Mouse (Mus musculus) stomach, embryonic 16.5 days (tissue): ENCODE measurements around the gene Terf2. TPM values are rescaled to one million over a fixed set of nuclear protein-coding genes. Genes with fewer than 3 reads are reported as not detected.

Experiments used
- ATAC-seq: fragments of 200-750 bp; cut with Nextera tagmentation; 2 replicates; pipeline ENCODE4 v1.8.0; 2017; ENCODE audit warnings: moderate number of reproducible peaks, moderate TSS enrichment; ENCODE audit not compliant: insufficient read depth, low FRiP score
- H3K27ac ChIP-seq: fragments of 300-500 bp; sonication (generic); 2 replicates; pipeline ENCODE4 v1.5.1; 2014; ENCODE audit warnings: low read length
- H3K27me3 ChIP-seq: fragments of 300-500 bp; sonication (generic); 2 replicates; pipeline ENCODE4 v1.6.1; 2014; ENCODE audit warnings: low read length, control low read depth, mixed read lengths; ENCODE audit not compliant: control insufficient read depth, insufficient read depth
- H3K36me3 ChIP-seq: fragments of 300-500 bp; sonication (generic); 2 replicates; pipeline ENCODE4 v1.6.1; 2014; ENCODE audit warnings: low read length; ENCODE audit not compliant: control insufficient read depth, insufficient read depth
- H3K4me1 ChIP-seq: fragments of 300-500 bp; sonication (generic); 2 replicates; pipeline ENCODE4 v1.6.1; 2014; ENCODE audit warnings: low read length, control low read depth, mixed read lengths; ENCODE audit not compliant: control insufficient read depth, insufficient read depth
- H3K4me2 ChIP-seq: fragments of 300-500 bp; sonication (generic); 2 replicates; pipeline ENCODE4 v1.6.1; 2014; ENCODE audit warnings: low read depth, low read length, mixed read lengths
- H3K4me3 ChIP-seq: fragments of 300-500 bp; sonication (generic); replicated peaks from 2 replicates; pipeline ENCODE4 v1.5.1; 2014; ENCODE audit warnings: mild to moderate bottlenecking, low read length
- H3K9ac ChIP-seq: fragments of 300-500 bp; sonication (generic); 2 replicates; pipeline ENCODE4 v1.6.1; 2014; ENCODE audit warnings: low read length
- H3K9me3 ChIP-seq: fragments of 300-500 bp; sonication (generic); replicated peaks from 2 replicates; pipeline ENCODE4 v1.6.1; 2016; ENCODE audit warnings: low read length, control low read depth; ENCODE audit not compliant: control insufficient read depth
- WGBS: fragments of 180-500 bp; shearing (Covaris S2); extraction: QIAGEN DNeasy Blood & Tissue Kit; methylation state at CpG from one replicate; pipeline ENCODE4 v1.1.7; 2014; 5-methylcytosine and 5-hydroxymethylcytosine counted together
- microRNA-seq: library from miRNA; unstranded; fragments of <30 nt; microRNA quantifications from one replicate; pipeline ENCODE4, GENCODE M21; 2016
- polyA plus RNA-seq: library from polyadenylated mRNA; unstranded; fragments of >200 nt; fragmentation: Nextera tagmentation; extraction: Ambion mirVana; gene quantifications from 2 replicates; pipeline ENCODE4 v1.2.1, GENCODE M21; 2015

Gene Terf2
- polyA plus RNA-seq, 1 experiment from 2014 or later = 14.0 TPM

- Histone ChIP-seq H3K27me3 (no peaks in the 10 kb centered on the region), H3K9me3 (no peaks in the 10 kb centered on the region), H3K4me2 (peak overlapping the region; percentile 70), H3K4me1 (peaks cover 14% of the 10 kb centered on the region), H3K9ac (peak overlapping the region; percentile 97), H3K27ac (peak overlapping the region; percentile 84), H3K36me3 (no peaks in the 10 kb centered on the region), H3K4me3 (peak overlapping the region; percentile 95)
- no peak for ATAC-seq
- WGBS = under 1% methylated on average over 40 of the region's 40 CpGs
Measured at GRCm38 (mm10) chr8:107031577-107032090, 64.7 kb downstream of the Terf2 start.

- WGBS = 5% methylated on average over 66 of the region's 66 CpGs
- H3K27me3 ChIP-seq = no peaks in the 10 kb centered on the region
- peak within 1 kb of the TSS; percentile 95 for H3K4me3 ChIP-seq
- peak within 1 kb of the TSS; percentile 97 for H3K9ac ChIP-seq
- H3K27ac ChIP-seq = peak within 1 kb of the TSS; percentile 84
- no peaks in the 10 kb centered on the region for H3K36me3 ChIP-seq
- peak; percentile 95 for ATAC-seq
- peak within 1 kb of the TSS; percentile 70 for H3K4me2 ChIP-seq
- H3K4me1 ChIP-seq = peaks cover 14% of the 10 kb centered on the region
- no peaks in the 10 kb centered on the region for H3K9me3 ChIP-seq
Measured at GRCm38 (mm10) chr8:107030650-107031576, 65.4 kb downstream of the Terf2 start, which contains the start of gene Vps4a. Vps4a (plus strand) TSS chr8:107031222.

GRCm38 (mm10) chr8:107030058-107030457, 66.3 kb downstream of the Terf2 start:
- Histone ChIP-seq H3K4me3 (no peak overlapping the region), H3K4me1 (peaks cover 14% of the 10 kb centered on the region), H3K4me2 (no peak overlapping the region), H3K27ac (no peak overlapping the region), H3K9ac (no peak overlapping the region), H3K36me3 (no peaks in the 10 kb centered on the region), H3K27me3 (no peaks in the 10 kb centered on the region), H3K9me3 (no peaks in the 10 kb centered on the region)
- WGBS = 67% methylated on average over 5 of the region's 5 CpGs
- no peak for ATAC-seq

- Histone ChIP-seq H3K9me3 (no peaks in the 10 kb centered on the region), H3K4me1 (peaks cover 14% of the 10 kb centered on the region), H3K36me3 (no peaks in the 10 kb centered on the region), H3K9ac (no peak overlapping the region), H3K27me3 (no peaks in the 10 kb centered on the region), H3K4me2 (no peak overlapping the region), H3K27ac (no peak overlapping the region), H3K4me3 (no peak overlapping the region)
- no peak for ATAC-seq
- 73% methylated on average over 3 of the region's 3 CpGs for WGBS
Measured at GRCm38 (mm10) chr8:107029310-107029709, 67.0 kb downstream of the Terf2 start.

GRCm38 (mm10) chr8:107023479-107023878, 72.9 kb downstream of the Terf2 start:
- H3K36me3 ChIP-seq = no peaks in the 10 kb centered on the region
- H3K27me3 ChIP-seq = no peaks in the 10 kb centered on the region
- H3K27ac ChIP-seq = no peak overlapping the region
- ATAC-seq = no peak
- H3K4me1 ChIP-seq = no peaks in the 10 kb centered on the region
- H3K4me2 ChIP-seq = no peak overlapping the region
- H3K4me3 ChIP-seq = no peak overlapping the region
- no peak overlapping the region for H3K9ac ChIP-seq
- no peaks in the 10 kb centered on the region for H3K9me3 ChIP-seq
- WGBS = 87% methylated on average over 8 of the region's 8 CpGs

Small RNA genes within 50 kb of the gene (microRNA-seq; reads per million reads assigned to microRNA genes)
- gene Mir7075 = 0.50 reads per million

Other genes with a start within 250 kb of the Terf2 start
- 0.81 and 0.96 TPM in 2 replicates for gene Has3, start 226.3 kb downstream of the Terf2 start, polyA plus RNA-seq
- gene Utp4, start 202.9 kb downstream of the Terf2 start, polyA plus RNA-seq = 58.2 and 59.1 TPM in 2 replicates
- gene Sntb2, start 160.8 kb downstream of the Terf2 start, polyA plus RNA-seq = 8.7 and 11.8 TPM in 2 replicates
- 60.6 and 62.1 TPM in 2 replicates for gene Vps4a, start 65.3 kb downstream of the Terf2 start, polyA plus RNA-seq
- gene Pdf, start 47.9 kb downstream of the Terf2 start, polyA plus RNA-seq = 35.3 and 35.7 TPM in 2 replicates
- 24.8 and 27.1 TPM in 2 replicates for gene Cog8, start 39.9 kb downstream of the Terf2 start, polyA plus RNA-seq
- 63.5 and 79.8 TPM in 2 replicates for gene Nip7, start 39.7 kb downstream of the Terf2 start, polyA plus RNA-seq
- 82.3 and 84.1 TPM in 2 replicates for gene Tmed6, start 30.9 kb downstream of the Terf2 start, polyA plus RNA-seq
- 104 and 106 TPM in 2 replicates for gene Cyb5b, start 54.1 kb upstream of the Terf2 start, polyA plus RNA-seq
- gene Nfat5, start 196.9 kb upstream of the Terf2 start, polyA plus RNA-seq = 9.0 and 11.7 TPM in 2 replicates